Mouse (Mus musculus): ENCODE results near the gene Cpsf7. TPM values are rescaled to one million over a fixed set of nuclear protein-coding genes. Genes with fewer than 3 reads are reported as not detected.

The Cpsf7 gene
- polyA plus RNA-seq, 1 experiment from 2014 or later, result 34.9 TPM

GRCm38 (mm10) chr19:10580761-10581160 is 55.7 kb downstream of the Cpsf7 start:
- ATAC-seq (ENCODE audit: insufficient number of reproducible peaks, insufficient read depth, low FRiP score, low read depth), result no peak
- H3K27me3 ChIP-seq (ENCODE audit: control insufficient read depth, insufficient read depth, low read length), result no peaks in the 10 kb centered on the region
- H3K9me3 ChIP-seq (ENCODE audit: control insufficient read depth, low read length), result no peaks in the 10 kb centered on the region
- peaks cover 5 to 21% of the 10 kb centered on the region in 2 experiments for H3K4me1 ChIP-seq (ENCODE audit: control insufficient read depth in 2 of 2, insufficient read depth in 2 of 2, low read length in 2 of 2)
- 82% methylated on average over 3 of the region's 3 CpGs for WGBS
- no peak overlapping the region for H3K9ac ChIP-seq (ENCODE audit: low read length)
- no peak overlapping the region for H3K4me2 ChIP-seq (ENCODE audit: low read length)
- H3K27ac ChIP-seq (replicated peaks in 1 of 2; ENCODE audit: control insufficient read depth in 1 of 2, insufficient read depth in 1 of 2, low read depth in 2 of 2, low read length in 2 of 2), result no peak overlapping the region
- H3K4me3 ChIP-seq (ENCODE audit: control insufficient read depth in 1 of 2, insufficient read depth in 1 of 2, low read depth in 1 of 2, low read length in 2 of 2), result no peak overlapping the region
- H3K36me3 ChIP-seq (ENCODE audit: control insufficient read depth, insufficient read depth, low read length), result peaks cover 22% of the 10 kb centered on the region

DNA sequence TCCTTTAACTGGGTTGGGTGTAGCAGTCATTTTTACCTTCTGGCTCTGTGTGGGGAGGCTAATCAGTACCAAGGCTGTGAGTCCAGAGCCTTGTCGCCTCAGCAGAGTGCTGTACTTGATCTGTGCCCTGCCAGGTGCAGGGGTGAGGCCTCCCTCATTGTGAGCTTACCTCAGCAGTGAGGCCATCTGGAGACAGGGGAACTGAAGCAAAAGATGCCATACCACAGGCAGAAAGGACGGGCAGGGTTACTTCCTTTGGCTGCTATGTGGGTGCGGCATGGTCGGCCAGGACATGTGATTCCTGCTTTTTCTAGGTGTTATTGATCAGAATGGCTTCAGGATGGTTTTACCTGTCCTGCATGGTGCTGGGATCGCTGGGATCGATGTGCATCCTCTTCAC is 56.9 kb downstream of the Cpsf7 start:
- Histone ChIP-seq H3K9ac (ENCODE audit: low read length) (no peak overlapping the region), H3K9me3 (ENCODE audit: control insufficient read depth, low read length) (no peaks in the 10 kb centered on the region), H3K27me3 (ENCODE audit: control insufficient read depth, insufficient read depth, low read length) (no peaks in the 10 kb centered on the region), H3K4me1 (ENCODE audit: control insufficient read depth in 2 of 2, insufficient read depth in 2 of 2, low read length in 2 of 2) (peaks cover 5 to 14% of the 10 kb centered on the region in 2 experiments), H3K4me3 (ENCODE audit: control insufficient read depth in 1 of 2, insufficient read depth in 1 of 2, low read depth in 1 of 2, low read length in 2 of 2) (no peak overlapping the region), H3K4me2 (ENCODE audit: low read length) (no peak overlapping the region), H3K36me3 (ENCODE audit: control insufficient read depth, insufficient read depth, low read length) (peaks cover 27% of the 10 kb centered on the region), H3K27ac (replicated peaks in 1 of 2; ENCODE audit: control insufficient read depth in 1 of 2, insufficient read depth in 1 of 2, low read depth in 2 of 2, low read length in 2 of 2) (no peak overlapping the region)
- ATAC-seq (ENCODE audit: insufficient number of reproducible peaks, insufficient read depth, low FRiP score, low read depth), result no peak
- 85% methylated on average over 6 of the region's 6 CpGs for WGBS

DNA sequence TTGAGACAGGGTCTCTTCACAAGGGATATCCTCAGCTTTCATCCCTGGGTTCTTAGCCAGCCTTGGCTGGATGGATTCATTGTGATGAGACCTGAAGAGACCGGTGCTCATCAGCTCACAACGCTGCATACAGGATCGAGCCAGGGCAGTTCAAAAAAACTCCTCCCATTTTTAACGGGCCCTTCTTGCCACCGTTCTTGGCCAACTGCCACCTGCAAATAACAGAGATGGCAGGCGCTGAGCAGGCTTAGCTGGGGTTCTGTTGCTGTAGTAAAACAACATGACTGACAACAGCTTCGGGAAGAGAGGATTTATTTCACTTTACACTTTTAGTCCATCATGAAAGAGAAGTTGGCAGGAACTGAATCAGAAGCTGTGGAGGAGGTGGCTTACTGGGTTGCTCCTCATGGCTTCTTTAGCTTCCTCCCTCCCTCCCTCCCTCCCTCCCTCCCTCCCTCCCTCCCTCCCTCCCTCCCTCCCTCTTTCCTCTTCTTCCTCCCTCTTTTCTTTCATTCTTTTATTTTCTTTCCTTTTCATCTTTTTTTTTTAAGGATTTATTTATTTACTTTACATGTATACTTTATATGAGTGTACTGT is 58.6 kb downstream of the Cpsf7 start:
- no peaks in the 10 kb centered on the region for H3K9me3 ChIP-seq (ENCODE audit: control insufficient read depth, low read length)
- 38% methylated on average over 7 of the region's 7 CpGs for WGBS
- H3K36me3 ChIP-seq (ENCODE audit: control insufficient read depth, insufficient read depth, low read length), result peaks cover 41% of the 10 kb centered on the region
- no peak overlapping the region for H3K4me2 ChIP-seq (ENCODE audit: low read length)
- H3K4me3 ChIP-seq (ENCODE audit: control insufficient read depth in 1 of 2, insufficient read depth in 1 of 2, low read depth in 1 of 2, low read length in 2 of 2), result no peak overlapping the region
- H3K27ac ChIP-seq (replicated peaks in 1 of 2; ENCODE audit: control insufficient read depth in 1 of 2, insufficient read depth in 1 of 2, low read depth in 2 of 2, low read length in 2 of 2), result no peak overlapping the region
- H3K27me3 ChIP-seq (ENCODE audit: control insufficient read depth, insufficient read depth, low read length), result no peaks in the 10 kb centered on the region
- ATAC-seq (ENCODE audit: insufficient number of reproducible peaks, insufficient read depth, low FRiP score, low read depth), result no peak
- no peak overlapping the region for H3K9ac ChIP-seq (ENCODE audit: low read length)
- peaks cover 2 to 5% of the 10 kb centered on the region in 2 experiments; a peak in 2 of 4 replicates for H3K4me1 ChIP-seq (ENCODE audit: control insufficient read depth in 2 of 2, insufficient read depth in 2 of 2, low read length in 2 of 2)

DNA sequence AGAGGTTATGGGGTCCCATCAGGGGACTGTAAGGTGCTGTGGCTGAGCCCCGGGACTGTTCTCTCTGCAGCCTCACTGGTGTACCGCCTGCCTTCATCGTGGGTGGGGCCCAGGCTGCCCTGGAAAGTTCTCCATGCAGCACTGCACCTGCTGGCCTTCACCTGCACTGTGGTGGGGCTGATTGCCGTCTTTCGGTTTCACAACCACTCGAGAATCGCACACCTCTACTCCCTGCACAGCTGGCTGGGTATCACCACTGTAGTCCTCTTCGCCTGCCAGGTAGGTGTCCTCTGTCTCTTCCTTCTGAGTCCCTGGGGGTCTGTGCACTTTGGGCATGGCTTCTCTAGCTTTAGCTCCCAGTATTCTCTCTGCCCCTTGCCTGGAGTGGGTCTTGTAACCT is 60.0 kb downstream of the Cpsf7 start:
- 86% methylated on average over 8 of the region's 8 CpGs for WGBS

GRCm38 (mm10) chr19:10587231-10587630 is 62.2 kb downstream of the Cpsf7 start:
- Histone ChIP-seq H3K36me3 (ENCODE audit: control insufficient read depth, insufficient read depth, low read length) (peaks cover 46% of the 10 kb centered on the region), H3K4me2 (ENCODE audit: low read length) (no peak overlapping the region), H3K27me3 (ENCODE audit: control insufficient read depth, insufficient read depth, low read length) (no peaks in the 10 kb centered on the region), H3K4me1 (ENCODE audit: control insufficient read depth in 2 of 2, insufficient read depth in 2 of 2, low read length in 2 of 2) (peaks cover 2 to 3% of the 10 kb centered on the region in 2 experiments; a peak in 1 of 4 replicates), H3K4me3 (ENCODE audit: control insufficient read depth in 1 of 2, insufficient read depth in 1 of 2, low read depth in 1 of 2, low read length in 2 of 2) (no peak overlapping the region), H3K9me3 (ENCODE audit: control insufficient read depth, low read length) (no peaks in the 10 kb centered on the region), H3K9ac (ENCODE audit: low read length) (no peak overlapping the region), H3K27ac (replicated peaks in 1 of 2; ENCODE audit: control insufficient read depth in 1 of 2, insufficient read depth in 1 of 2, low read depth in 2 of 2, low read length in 2 of 2) (no peak overlapping the region)
- ATAC-seq (ENCODE audit: insufficient number of reproducible peaks, insufficient read depth, low FRiP score, low read depth), result no peak
- 92% methylated on average over 7 of the region's 8 CpGs for WGBS

More for the DNA sequence above, 60.0 kb downstream of the Cpsf7 start:
- H3K4me3 ChIP-seq (ENCODE audit: control insufficient read depth in 1 of 2, insufficient read depth in 1 of 2, low read depth in 1 of 2, low read length in 2 of 2), result no peak overlapping the region
- H3K36me3 ChIP-seq (ENCODE audit: control insufficient read depth, insufficient read depth, low read length), result peaks cover 45% of the 10 kb centered on the region
- H3K9ac ChIP-seq (ENCODE audit: low read length), result no peak overlapping the region
- peaks cover 2 to 3% of the 10 kb centered on the region in 2 experiments; a peak in 1 of 4 replicates for H3K4me1 ChIP-seq (ENCODE audit: control insufficient read depth in 2 of 2, insufficient read depth in 2 of 2, low read length in 2 of 2)
- no peaks in the 10 kb centered on the region for H3K9me3 ChIP-seq (ENCODE audit: control insufficient read depth, low read length)
- no peaks in the 10 kb centered on the region for H3K27me3 ChIP-seq (ENCODE audit: control insufficient read depth, insufficient read depth, low read length)
- ATAC-seq (ENCODE audit: insufficient number of reproducible peaks, insufficient read depth, low FRiP score, low read depth), result no peak
- H3K27ac ChIP-seq (replicated peaks in 1 of 2; ENCODE audit: control insufficient read depth in 1 of 2, insufficient read depth in 1 of 2, low read depth in 2 of 2, low read length in 2 of 2), result no peak overlapping the region
- no peak overlapping the region for H3K4me2 ChIP-seq (ENCODE audit: low read length)

GRCm38 (mm10) chr19:10589127-10589857 is 64.2 kb downstream of the Cpsf7 start:
- Histone ChIP-seq H3K27me3 (ENCODE audit: control insufficient read depth, insufficient read depth, low read length) (no peaks in the 10 kb centered on the region), H3K4me3 (ENCODE audit: control insufficient read depth in 1 of 2, insufficient read depth in 1 of 2, low read depth in 1 of 2, low read length in 2 of 2) (no peak overlapping the region), H3K4me1 (ENCODE audit: control insufficient read depth in 2 of 2, insufficient read depth in 2 of 2, low read length in 2 of 2) (no peaks in the 10 kb centered on the region), H3K4me2 (ENCODE audit: low read length) (no peak overlapping the region), H3K36me3 (ENCODE audit: control insufficient read depth, insufficient read depth, low read length) (peaks cover 60% of the 10 kb centered on the region), H3K9me3 (ENCODE audit: control insufficient read depth, low read length) (no peaks in the 10 kb centered on the region), H3K27ac (replicated peaks in 1 of 2; ENCODE audit: control insufficient read depth in 1 of 2, insufficient read depth in 1 of 2, low read depth in 2 of 2, low read length in 2 of 2) (no peak overlapping the region), H3K9ac (ENCODE audit: low read length) (no peak overlapping the region)
- no peak for ATAC-seq (ENCODE audit: insufficient number of reproducible peaks, insufficient read depth, low FRiP score, low read depth)
- 78% methylated on average over 5 of the region's 5 CpGs for WGBS

DNA sequence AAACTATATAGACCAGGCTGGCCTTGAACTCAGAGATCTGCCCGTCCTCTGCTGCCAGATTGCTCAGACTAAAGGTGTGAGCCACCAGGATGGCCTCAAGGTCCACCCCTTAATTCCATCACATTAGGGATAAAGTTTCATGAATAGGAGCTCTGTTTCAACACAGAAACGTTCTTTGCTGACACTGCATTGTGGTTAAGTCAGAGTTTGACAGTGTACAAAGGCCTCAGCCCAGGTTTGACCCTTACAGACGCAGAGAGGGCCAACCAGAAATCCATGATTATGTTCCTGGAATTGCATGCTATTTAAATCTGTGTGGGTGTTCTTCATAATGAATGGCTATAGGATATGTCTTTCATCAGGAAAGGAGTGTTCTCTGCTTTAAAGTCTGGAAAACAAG is 65.2 kb downstream of the Cpsf7 start:
- Histone ChIP-seq H3K4me1 (ENCODE audit: control insufficient read depth in 2 of 2, insufficient read depth in 2 of 2, low read length in 2 of 2) (no peaks in the 10 kb centered on the region), H3K36me3 (ENCODE audit: control insufficient read depth, insufficient read depth, low read length) (peaks cover 66% of the 10 kb centered on the region)
- 75% methylated on average over 3 of the region's 3 CpGs for WGBS

More for the DNA sequence above, 65.2 kb downstream of the Cpsf7 start:
- no peaks in the 10 kb centered on the region for H3K27me3 ChIP-seq (ENCODE audit: control insufficient read depth, insufficient read depth, low read length)
- H3K9ac ChIP-seq (ENCODE audit: low read length), result no peak overlapping the region
- no peak overlapping the region for H3K27ac ChIP-seq (replicated peaks in 1 of 2; ENCODE audit: control insufficient read depth in 1 of 2, insufficient read depth in 1 of 2, low read depth in 2 of 2, low read length in 2 of 2)
- no peaks in the 10 kb centered on the region for H3K9me3 ChIP-seq (ENCODE audit: control insufficient read depth, low read length)
- no peak for ATAC-seq (ENCODE audit: insufficient number of reproducible peaks, insufficient read depth, low FRiP score, low read depth)
- H3K4me3 ChIP-seq (ENCODE audit: control insufficient read depth in 1 of 2, insufficient read depth in 1 of 2, low read depth in 1 of 2, low read length in 2 of 2), result no peak overlapping the region
- no peak overlapping the region for H3K4me2 ChIP-seq (ENCODE audit: low read length)

Data from heart, embryonic 14.5 days (tissue).